Mouse (Mus musculus) liver, postnatal 0 days (tissue): ENCODE data around the gene Tradd.

Experiments
- CTCF ChIP-seq: sonication (generic); IDR thresholded peaks from 2 replicates; pipeline ENCODE4 v1.5.1; 2016; ENCODE audit warnings: antibody characterized with exemption, low read depth
- EP300 ChIP-seq: IDR thresholded peaks from 2 replicates; pipeline ENCODE4 v1.6.1; 2016; ENCODE audit warnings: antibody characterized with exemption, low read depth, mild to moderate bottlenecking

DNA sequence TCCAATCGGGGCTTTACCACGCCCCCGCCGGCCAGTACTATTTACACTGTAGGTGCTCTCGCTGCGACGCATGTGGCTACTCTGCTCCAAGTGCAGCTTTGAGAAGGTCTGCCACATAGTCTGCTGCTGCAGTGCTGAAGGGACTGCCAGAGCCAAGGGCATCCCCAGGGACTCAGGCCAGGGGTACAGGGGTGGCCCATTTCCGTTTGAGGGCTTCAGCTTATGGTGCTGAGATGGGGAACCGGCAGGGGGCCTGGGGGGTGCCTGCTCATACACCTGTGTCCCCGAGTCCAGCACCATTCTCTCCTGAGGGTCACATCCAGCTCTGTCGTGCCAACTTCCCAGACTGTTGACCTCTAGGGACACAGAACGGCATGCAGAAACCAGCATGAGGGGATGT, 21.1 kb upstream of the Tradd start:
- TF ChIP-seq CTCF = no peak
- no peak for TF ChIP-seq EP300
